Mouse (Mus musculus): Measurements from ENCODE around the gene Pilra. TPM values are rescaled to one million over a fixed set of nuclear protein-coding genes. Genes with fewer than 3 reads are reported as not detected.
"Not testable (repeated sequence)": the region's sequence is repeated elsewhere in the genome, so short reads cannot be mapped to it uniquely, and the experiment has no call there.

The Pilra gene
- total RNA-seq (2021) = 1.2 and 2.9 TPM in 2 replicates
- long read RNA-seq, experiment 1, partial matches to known transcripts = 0 of 1 reads
- long read RNA-seq, experiment 1, other reads (novel, unspliced or antisense) = 0 of 1 reads
- long read RNA-seq, experiment 2 = 0 reads

DNA sequence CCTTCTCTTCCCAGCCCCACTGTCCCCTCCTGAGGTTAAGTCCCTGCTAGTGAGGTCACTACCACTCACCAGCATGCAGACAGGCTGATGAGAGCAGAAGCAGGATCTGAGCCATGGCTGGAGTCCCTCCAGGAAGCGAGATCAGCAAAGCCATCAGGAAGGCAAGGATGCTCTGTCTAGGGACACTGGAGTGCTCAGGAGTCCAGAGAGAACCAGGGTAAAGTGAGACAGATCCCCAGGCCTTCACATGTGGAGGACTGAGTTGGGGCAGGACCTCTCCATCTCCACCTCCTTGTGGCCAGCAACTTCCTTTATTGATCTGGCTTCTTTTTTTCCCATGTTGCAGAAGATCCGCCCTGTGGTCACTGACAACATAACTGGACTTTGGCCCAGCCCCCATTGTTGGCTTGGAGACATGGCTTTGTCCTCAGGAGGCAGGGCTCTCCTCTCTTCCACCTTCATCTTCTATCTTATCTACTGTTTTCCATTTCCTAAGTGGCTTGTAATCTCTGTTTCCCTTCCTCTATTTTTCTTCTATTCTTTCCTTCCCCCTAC is at the start of gene Pilra:
Gene Pilra, minus strand, starts transcription at position 316 of the 555 bp plus-strand sequence.
- not testable (repeated sequence) for DNase-seq

DNA sequence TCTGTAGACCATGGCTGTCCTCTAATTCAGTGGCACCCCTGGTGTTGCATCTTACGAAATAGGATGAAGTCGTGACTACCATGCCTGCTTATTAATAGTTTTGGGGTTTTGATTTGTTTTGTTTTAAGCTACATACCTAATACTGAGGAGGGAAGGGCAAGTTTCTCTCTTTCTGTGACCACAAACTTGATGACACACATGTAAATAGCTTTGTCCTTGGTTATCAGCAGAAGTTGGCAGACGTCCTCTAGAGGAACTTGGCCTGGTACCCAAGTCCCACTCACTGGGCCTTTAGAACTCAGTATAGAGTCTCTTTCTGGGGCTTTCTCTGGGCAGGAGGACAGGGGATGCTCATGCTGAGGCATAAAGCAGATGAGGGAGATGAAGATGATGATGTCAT is 47.3 kb upstream of the Pilra start:
- peak; percentile 31 for DNase-seq

DNA sequence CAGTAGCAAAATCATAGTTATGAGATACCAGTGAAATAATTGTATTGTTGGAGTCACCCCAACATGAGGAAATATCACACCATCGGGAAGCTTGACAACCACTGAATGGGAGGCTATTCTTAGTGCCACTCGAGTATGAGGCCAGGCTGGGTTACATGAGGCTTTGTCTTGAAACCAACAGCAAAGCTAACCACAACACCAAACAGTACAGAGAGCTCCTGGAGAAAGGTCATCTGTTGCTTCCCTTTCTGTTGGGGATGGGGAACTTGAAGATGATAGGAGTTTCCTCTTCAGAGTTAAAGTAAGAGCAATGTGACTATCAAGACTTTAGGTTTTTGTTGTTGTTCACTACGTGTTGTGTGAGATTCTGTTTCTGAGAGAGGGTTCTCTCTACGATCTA is 46.8 kb upstream of the Pilra start:
- DNase-seq = no peak

DNA sequence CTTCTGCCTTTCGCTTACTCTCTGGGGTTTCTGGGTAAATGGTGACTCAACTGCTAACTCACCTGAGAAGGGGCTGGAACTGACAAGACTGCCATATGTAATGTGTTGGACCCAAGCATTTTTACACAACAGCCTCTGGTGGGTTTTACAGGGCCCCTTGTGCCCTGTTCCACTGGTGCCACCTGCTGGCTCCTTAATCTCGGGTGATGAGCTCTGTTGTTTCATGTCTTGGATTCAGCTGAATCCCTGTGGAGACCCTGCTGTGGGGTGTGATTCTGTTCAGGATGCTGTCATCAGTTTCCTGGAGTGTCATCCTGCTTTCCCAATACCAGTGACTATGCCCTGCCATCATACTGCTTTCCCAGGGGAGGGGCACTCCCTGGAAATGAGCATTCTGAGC is 41.8 kb upstream of the Pilra start:
- DNase-seq = peak; percentile 54

DNA sequence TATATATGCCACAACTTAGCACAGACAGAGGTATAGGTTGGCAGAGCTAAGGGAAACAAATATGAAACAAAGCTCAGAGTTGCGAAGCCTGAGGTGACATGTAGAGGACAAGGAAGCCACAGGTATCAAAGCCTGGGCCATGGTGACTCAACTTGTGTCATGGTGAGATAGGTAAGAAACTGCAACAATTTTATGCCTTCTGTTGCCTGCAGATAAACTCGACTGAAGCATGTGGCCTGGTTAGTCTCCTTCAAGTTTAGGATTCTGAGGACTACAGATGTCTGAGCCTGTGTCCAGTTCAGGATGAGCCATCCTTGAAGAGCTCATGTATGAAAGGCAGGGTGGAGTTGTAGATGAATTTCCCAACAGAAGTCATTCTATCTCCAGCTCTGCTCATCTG is 39.0 kb upstream of the Pilra start:
- no peak for DNase-seq

DNA sequence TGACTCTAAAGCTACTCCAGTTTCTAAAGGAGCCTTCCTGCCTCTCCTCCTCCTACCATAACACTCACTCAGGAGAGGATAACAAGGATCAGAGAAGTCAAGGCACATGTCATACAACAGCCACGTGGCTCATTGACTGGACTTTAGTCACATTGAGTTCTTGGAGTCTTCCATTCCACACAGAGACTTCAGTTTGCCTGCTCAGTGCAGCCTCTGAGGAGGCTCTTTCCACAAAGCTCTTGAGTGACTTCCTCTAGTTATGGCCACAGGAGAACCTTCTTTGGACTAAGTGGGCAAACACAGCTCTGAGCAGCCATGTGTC is 36.3 kb upstream of the Pilra start:
- DNase-seq = not testable (repeated sequence)

DNA sequence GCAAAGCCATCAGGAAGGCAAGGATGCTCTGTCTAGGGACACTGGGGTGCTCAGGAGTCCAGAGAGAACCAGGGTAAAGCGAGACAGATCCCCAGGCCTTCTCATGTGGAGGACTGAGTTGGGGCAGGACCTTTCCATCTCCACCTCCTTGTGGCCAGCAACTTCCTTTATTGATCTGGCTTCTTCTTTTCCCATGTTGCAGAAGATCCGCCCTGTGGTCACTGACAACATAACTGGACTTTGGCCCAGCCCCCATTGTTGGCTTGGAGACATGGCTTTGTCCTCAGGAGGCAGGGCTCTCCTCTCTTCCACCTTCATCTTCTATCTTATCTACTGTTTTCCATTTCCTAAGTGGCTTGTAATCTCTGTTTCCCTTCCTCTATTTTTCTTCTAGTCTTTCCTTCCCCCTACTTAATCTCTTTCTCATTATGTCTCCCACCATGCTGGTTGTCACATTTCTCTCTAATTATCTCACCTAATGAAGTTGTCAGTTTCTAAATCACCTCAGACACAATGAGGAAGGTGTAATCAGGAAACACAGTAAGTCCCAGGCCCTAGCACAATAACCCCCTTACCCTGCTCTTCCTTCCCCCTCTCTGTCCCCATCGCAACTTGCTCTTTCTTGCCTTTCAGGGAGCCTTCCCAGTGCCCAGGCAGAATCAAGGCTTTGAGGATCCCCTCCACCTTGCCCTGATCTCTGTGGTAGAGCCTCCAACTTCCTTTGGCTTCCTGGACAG is 35.7 kb upstream of the Pilra start, which contains the start of gene Pilrb2:
Gene Pilrb2, minus strand, starts transcription at position 172 of the 737 bp plus-strand sequence.
- DNase-seq = not testable (repeated sequence)

DNA sequence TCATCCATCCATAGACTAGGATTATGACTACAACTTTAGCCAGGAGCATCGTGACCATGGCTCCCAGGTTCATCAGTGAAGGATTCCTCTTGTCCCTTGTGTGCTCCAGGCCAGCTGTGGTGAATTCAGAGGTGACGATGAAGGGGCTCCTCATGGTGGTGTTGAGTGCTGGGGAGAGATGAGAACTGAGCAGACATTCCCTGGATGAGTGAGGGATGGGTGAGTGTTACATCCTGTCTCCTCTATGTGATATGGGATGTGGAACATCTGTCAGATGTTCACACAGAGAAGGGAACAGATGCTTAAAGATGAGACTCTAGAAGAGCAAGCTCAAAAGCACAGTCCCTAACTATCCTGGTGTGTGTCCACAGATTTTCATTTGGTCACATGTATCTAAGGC is 32.5 kb upstream of the Pilra start:
- not testable (repeated sequence) for DNase-seq

DNA sequence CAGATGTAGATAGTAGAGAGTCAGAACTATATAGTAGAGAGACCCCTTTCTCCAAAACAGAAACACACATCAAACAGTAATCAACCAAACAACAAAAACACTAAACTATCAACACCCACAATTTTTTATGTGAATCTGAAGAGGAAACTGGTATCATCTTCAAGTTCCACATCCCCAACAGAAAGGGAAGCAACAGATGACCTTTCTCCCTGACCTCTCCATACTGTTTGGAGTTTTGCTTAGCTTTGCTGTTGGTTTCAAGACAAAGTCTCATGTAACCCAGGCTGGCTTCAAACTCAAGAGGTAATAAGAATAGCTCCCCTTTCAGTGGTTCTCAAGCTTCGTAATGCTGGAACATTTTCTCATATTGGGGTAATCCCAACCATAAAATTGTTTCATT is 27.9 kb upstream of the Pilra start:
- not testable (repeated sequence) for DNase-seq

DNA sequence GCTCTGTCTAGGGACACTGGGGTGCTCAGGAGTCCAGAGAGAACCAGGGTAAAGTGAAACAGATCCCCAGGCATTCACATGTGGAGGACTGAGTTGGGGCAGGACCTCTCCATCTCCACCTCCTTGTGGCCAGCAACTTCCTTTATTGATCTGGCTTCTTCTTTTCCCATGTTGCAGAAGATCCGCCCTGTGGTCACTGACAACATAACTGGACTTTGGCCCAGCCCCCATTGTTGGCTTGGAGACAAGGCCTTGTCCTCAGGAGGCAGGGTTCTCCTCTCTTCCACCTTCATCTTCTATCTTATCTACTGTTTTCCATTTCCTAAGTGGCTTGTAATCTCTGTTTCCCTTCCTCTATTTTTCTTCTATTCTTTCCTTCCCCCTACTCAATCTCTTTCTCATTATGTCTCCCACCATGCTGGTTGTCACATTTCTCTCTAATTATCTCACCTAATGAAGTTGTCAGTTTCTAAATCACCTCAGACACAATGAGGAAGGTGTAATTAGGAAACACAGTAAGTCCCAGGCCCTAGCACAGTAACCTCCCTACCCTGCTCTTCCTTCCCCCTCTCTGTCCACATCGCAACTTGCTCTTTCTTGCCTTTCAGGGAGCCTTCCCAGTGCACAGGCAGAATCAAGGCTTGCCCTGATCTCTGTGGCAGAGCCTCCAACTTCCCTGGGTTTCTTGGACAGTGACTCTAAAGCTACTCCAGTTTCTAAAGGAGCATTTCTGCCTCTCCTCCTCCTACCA is 22.1 kb upstream of the Pilra start, which contains the start of gene Pilrb1:
Gene Pilrb1, minus strand, starts transcription at position 147 of the 751 bp plus-strand sequence.
- not testable (repeated sequence) for DNase-seq

DNA sequence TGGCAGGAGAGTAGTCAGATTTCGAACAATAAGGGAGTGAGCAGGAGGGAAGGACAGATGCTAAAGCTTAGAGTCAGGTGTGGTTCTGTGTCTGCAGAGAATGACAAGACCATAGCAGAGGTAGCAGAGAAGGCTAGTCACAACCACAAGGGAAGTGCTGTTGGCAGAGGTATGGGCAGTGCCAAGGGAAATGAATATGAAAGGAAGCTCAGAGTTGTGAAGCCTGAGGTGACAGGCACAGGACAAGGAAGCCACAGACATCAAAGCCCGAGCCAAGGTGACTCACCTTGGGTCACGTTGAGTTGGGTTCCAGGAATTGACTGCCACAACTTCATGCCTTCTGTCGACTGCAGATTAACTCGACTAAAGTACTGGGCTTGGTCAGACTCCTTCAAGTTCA is 20.8 kb upstream of the Pilra start:
- DNase-seq = peak; percentile 13

DNA sequence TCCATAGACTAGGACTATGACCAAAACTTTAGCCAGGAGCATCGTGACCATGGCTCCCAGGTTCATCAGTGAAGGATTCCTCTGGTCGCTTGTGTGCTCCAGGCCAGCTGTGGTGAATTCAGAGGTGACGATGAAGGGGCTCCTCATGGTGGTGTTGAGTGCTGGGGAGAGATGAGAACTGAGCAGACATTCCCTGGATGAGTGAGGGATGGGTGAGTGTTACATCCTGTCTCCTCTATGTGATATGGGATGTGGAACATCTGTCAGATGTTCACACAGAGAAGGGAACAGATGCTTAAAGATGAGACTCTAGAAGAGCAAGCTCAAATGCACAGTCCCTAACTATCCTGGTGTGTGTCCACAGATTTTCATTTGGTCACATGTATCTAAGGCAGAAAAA is 18.8 kb upstream of the Pilra start:
- not testable (repeated sequence) for DNase-seq

DNA sequence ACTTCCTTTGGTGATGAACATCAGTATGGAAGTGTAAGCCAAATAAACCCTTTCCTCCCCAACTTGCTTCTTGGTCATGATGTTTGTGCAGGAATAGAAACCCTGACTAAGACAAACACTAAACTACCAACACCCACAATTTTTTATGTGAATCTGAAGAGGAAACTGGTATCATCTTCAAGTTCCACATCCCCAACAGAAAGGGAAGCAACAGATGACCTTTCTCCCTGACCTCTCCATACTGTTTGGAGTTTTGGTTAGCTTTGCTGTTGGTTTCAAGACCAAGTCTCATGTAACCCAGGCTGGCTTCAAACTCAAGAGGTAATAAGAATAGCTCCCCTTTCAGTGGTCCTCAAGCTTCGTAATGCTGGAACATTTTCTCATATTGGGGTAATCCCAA is 14.2 kb upstream of the Pilra start:
- not testable (repeated sequence) for DNase-seq

DNA sequence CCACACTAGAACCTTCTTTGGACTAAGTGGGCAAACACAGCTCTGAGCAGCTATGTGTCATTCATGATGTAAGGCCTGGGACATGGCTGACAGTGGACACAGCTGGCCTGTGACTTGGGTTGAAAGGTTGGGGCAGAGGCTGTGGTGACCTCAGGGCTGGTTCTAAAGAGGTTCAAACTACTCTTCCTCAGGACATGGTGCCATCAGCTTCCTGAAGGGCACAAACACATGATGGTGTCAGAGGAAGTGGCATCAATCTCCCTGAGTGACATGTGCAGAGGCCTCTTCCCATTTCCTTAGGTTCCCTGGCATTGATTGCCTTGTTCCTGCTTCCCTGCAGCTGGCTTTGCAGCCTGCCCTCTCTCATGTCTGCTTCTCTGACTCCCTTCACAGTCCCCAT is 1.0 kb upstream of the Pilra start:
- DNase-seq = not testable (repeated sequence)

DNA sequence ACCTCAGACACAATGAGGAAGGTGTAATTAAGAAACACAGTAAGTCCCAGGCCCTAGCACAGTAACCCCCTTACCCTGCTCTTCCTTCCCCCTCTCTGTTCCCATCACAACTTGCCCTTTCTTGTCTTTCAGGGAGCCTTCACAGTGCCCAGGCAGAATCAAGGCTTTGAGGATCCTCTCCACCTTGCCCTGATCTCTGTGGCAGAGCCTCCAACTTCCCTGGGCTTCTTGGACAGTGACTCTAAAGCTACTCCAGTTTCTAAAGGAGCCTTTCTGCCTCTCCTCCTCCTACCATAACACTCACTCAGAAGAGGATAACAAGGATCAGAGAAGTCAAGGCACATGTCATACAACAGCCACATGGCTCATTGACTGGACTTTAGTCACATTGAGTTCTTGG is 530 bp upstream of the Pilra start:
- DNase-seq = no peak

DNA sequence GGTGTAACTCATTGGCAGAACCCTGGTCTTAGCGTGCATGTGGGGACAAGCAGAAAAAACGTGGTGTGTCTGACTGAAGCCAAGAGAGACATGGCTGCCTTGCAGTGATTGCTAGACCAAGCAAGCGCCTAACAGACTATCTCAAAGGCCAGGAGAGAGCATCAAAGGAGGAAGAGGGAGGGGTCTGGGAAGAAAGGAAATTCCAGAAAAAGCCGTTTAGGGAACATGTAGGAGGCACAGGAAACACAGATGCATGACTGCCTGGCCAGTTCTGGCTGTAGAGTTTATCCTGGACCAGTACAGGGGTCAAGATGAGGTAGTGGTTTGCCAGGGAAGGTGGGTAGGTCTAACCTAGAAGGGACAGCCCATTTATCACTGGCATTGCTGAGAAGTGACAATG is 2.6 kb downstream of the Pilra start:
- DNase-seq = no peak

DNA sequence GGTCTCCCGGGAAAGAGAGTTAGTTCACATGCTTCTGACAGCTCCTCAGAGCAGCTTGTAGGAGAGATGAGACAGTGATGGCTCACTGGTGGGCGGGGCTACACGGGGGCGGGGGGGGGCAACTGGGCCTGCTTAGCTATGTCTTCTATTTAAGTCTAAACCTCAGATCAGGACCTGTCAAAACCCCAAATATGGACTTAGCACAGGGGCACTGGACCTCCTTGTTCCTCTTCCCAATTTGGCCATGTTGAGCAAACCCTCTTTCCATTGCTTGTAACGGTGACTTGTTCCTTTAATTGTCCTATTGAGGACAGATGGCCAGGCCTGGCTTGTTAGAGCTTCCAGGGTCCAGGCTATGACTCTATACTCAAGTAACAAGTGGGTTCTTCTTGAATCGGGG is 4.6 kb downstream of the Pilra start:
- no peak for DNase-seq

DNA sequence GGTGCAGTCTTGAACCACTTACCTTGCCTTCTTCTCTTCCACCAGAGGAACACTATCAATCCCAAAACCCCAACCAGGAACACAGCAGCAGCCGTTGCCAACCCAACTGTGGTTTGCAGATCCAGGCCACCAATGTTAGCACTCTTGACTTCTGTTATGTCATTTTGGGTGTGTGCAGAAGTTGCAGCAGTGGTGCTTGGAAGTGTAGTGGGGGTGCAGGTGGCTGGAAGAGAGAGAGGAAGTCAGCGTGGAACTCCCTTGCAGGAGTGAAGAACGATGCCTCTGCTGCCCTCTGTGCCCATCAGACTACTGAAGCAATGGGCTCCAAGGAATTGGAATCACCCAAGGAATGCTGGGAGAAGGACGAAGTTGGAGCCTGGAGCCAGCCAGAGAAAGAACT is 5.0 kb downstream of the Pilra start:
- no peak for DNase-seq

DNA sequence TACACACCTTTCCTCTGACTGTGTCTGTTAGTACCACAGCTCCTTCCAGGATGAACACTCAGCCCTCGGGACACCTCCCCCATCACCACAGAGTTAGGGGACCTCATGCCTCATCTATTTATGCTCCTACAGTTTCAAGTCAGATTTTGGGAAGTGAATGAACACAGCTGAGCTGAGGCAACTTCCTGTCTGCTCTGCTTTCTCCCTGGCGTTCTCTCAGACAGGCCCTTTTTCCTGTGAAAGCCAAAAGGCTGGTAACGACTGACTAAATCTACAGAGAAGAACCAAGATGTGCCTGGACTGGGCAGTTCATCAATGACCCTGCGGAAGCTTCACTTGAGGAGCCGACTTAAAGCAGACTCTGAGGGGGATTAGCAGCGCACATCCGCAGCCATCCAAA is 5.8 kb downstream of the Pilra start:
- no peak for DNase-seq

DNA sequence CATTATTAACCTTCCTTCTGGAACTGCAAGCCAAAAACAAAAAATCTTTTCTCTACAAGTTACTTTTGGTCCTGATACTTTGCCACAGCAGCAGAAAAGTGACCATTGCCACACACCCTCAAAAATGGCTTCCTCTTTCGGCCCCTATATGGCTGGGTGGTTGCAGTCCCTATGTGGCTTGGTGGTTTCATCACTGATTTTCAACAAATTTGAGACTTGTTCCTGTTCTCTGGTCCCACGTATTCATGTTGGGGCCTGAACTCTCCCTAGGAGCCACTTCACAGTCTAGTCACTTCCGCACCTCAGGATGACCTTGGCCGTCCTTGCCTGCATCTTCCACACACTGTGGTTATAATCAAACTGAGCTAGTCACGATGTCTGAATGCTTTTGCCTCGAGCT is 7.4 kb downstream of the Pilra start:
- no peak for DNase-seq

DNA sequence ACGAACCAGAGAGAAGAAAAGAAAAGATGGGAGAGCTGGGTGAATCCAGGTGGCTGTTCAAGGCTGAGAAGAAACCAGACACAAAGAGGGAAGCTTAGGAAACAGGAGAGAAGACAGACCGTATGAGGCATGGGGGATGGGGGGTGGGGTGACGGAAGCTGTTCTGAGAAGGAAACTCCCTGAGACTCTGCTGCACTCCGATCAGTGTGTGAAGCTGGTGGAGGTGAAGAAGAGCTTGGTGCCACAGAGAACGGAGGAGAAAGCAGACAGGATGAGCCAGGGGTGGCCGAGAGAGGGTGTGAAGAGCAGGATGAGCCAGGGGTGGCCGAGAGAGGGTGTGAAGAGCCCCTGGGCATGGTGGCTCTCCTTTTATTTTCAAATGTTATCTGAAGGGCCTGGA is 9.7 kb downstream of the Pilra start:
- DNase-seq = no peak

DNA sequence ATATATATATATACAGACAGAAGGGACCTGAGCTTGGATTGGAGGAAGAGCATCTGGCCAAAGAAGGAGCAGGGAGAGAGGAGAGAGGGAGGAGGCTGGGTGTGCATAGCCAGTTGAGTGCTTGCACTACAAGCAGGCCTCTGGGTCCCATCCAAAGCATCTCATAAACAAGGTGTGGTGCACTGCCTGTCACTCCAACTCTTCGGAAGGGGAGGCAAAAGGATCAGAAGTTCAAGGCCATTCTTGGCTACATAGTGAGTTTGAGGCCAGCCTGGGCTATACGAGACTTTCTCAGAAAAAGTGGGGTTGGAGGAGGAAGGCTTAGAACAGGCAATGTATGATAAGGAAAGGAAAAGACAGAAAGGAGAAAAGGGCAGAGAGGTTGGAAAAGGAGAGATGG is 10.1 kb downstream of the Pilra start:
- DNase-seq = no peak

DNA sequence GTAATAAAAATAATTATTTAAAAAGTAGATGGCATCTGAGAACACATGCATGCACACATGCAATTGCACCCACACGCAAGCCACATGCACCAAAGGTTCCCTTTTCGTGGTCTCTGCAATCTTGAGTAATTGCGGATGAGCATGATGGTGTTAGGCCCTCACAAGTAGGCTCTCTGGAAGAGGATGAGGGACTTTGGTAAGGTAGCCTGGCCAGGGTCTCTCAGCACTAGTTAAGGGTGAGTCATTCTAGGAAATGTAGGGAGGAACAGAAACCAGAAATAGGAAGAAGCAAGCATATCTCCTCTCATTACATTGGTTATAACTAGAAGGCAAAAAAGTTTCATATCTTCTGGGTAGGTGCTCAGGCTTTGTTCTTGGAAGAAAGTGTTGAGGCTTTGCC is 11.1 kb downstream of the Pilra start:
- no peak for DNase-seq
